Mouse (Mus musculus): ENCODE measurements around the gene Nfib.

- TF ChIP-seq CTCF (IDR thresholded peaks at IDR 0.05; ENCODE audit: borderline replicate concordance, insufficient read depth, low read depth, low read length): no peak
- no peak for TF ChIP-seq POLR2A (IDR thresholded peaks at IDR 0.05; ENCODE audit: borderline replicate concordance, insufficient read depth, low read length)
These were observed 414.9 kb downstream of the Nfib start for GRCm38 (mm10) chr4:82290623-82291022.
